Mouse (Mus musculus) heart, embryonic 13.5 days (tissue): ENCODE data around the gene Rps18. TPM values are rescaled to one million over a fixed set of nuclear protein-coding genes. Genes with fewer than 3 reads are reported as not detected.
"Not testable (repeated sequence)": the region's sequence is repeated elsewhere in the genome, so short reads cannot be mapped to it uniquely, and the experiment has no call there.

Experiments
- ATAC-seq: fragments of 200-750 bp; cut with Nextera tagmentation; 2 replicates; pipeline ENCODE4 v1.8.0; 2017; ENCODE audit warnings: moderate TSS enrichment; ENCODE audit not compliant: insufficient number of reproducible peaks, low FRiP score, low TSS enrichment; ENCODE audit errors: extremely low read depth
- H3K27ac ChIP-seq: fragments of 300-500 bp; sonication (generic); replicated peaks from 2 replicates; pipeline ENCODE4 v1.5.1; 2015; ENCODE audit warnings: moderate library complexity, mild to moderate bottlenecking, inconsistent platforms
- H3K27me3 ChIP-seq: fragments of 300-500 bp; sonication (generic); replicated peaks from 2 replicates; pipeline ENCODE4 v1.6.1; 2015; ENCODE audit warnings: mild to moderate bottlenecking, inconsistent platforms
- H3K36me3 ChIP-seq: fragments of 300-500 bp; sonication (generic); 2 replicates; pipeline ENCODE4 v1.6.1; 2015; ENCODE audit warnings: mild to moderate bottlenecking, inconsistent platforms
- H3K4me1 ChIP-seq: fragments of 300-500 bp; sonication (generic); 2 replicates; pipeline ENCODE4 v1.6.1; 2015; ENCODE audit warnings: inconsistent platforms
- H3K4me2 ChIP-seq: fragments of 300-500 bp; sonication (generic); 2 replicates; pipeline ENCODE4 v1.6.1; 2015; ENCODE audit warnings: inconsistent platforms, mild to moderate bottlenecking, moderate library complexity
- H3K4me3 ChIP-seq: fragments of 300-500 bp; sonication (generic); 2 replicates; pipeline ENCODE4 v1.5.1; 2015; ENCODE audit warnings: moderate library complexity, mild to moderate bottlenecking, inconsistent platforms
- H3K9ac ChIP-seq: fragments of 300-500 bp; sonication (generic); 2 replicates; pipeline ENCODE4 v1.6.1; 2015; ENCODE audit warnings: inconsistent platforms, mild to moderate bottlenecking, moderate library complexity
- H3K9me3 ChIP-seq: fragments of 300-500 bp; sonication (generic); 2 replicates; pipeline ENCODE4 v1.6.1; 2016; ENCODE audit warnings: inconsistent platforms
- WGBS: fragments of 180-500 bp; shearing (Covaris S2); methylation state at CpG from one replicate; pipeline ENCODE4 v1.1.7; 2015; ENCODE audit warnings: mixed read lengths; 5-methylcytosine and 5-hydroxymethylcytosine counted together
- polyA plus RNA-seq: library from polyadenylated mRNA; unstranded; fragments of >200 nt; fragmentation: Nextera tagmentation; extraction: Ambion mirVana; gene quantifications from 2 replicates; pipeline ENCODE4 v1.2.1, GENCODE M21; 2015

Rps18 gene
- 923 and 1,093 TPM in 2 replicates for polyA plus RNA-seq

- H3K27me3 ChIP-seq, result no peaks in the 10 kb centered on the region
- peaks cover 61% of the 10 kb centered on the region for H3K36me3 ChIP-seq
- no peaks in the 10 kb centered on the region for H3K9me3 ChIP-seq
- H3K4me2 ChIP-seq, result peak within 1 kb of the TSS; percentile 99
- H3K4me3 ChIP-seq, result peak within 1 kb of the TSS; percentile 76
- WGBS, result under 1% methylated on average over 50 of the region's 50 CpGs
- H3K4me1 ChIP-seq, result peaks cover 46% of the 10 kb centered on the region
- ATAC-seq, result peak; percentile 85
- peak within 1 kb of the TSS; percentile 92 for H3K27ac ChIP-seq
- peak within 1 kb of the TSS; percentile 93 for H3K9ac ChIP-seq
Measured at GRCm38 (mm10) chr17:33955555-33956214, at the start of gene Rps18, which contains the start of gene Vps52. TSS of gene Rps18 (minus strand) at chr17:33956001. TSS of gene Vps52 (plus strand) at chr17:33955812.

- Histone ChIP-seq H3K4me1 (peaks cover 10% of the 10 kb centered on the region), H3K27me3 (peaks cover 59% of the 10 kb centered on the region), H3K4me2 (no peak overlapping the region), H3K36me3 (no peaks in the 10 kb centered on the region), H3K4me3 (no peak overlapping the region), H3K27ac (no peak overlapping the region), H3K9ac (no peak overlapping the region), H3K9me3 (0 out of 2 replicates have a peak, but pooled peaks cover 3% of the 10 kb centered on the region)
- 2% methylated on average over 5 of the region's 5 CpGs for WGBS
- ATAC-seq, result no peak
Measured at GRCm38 (mm10) chr17:34003426-34003825, 47.6 kb upstream of the Rps18 start.

GRCm38 (mm10) chr17:34000796-34001195, 45.0 kb upstream of the Rps18 start:
- Histone ChIP-seq H3K4me3 (0 out of 2 replicates have a peak overlapping the region, but pooled peaks have one; percentile 71), H3K4me1 (peaks cover 10% of the 10 kb centered on the region), H3K27me3 (peaks cover 74% of the 10 kb centered on the region), H3K4me2 (peak overlapping the region; percentile 99)
- 51% methylated on average over 2 of the region's 2 CpGs for WGBS
- not testable (repeated sequence) for H3K9ac ChIP-seq, H3K9me3 ChIP-seq, ATAC-seq, H3K27ac ChIP-seq, H3K36me3 ChIP-seq

GRCm38 (mm10) chr17:34000150-34000537, 44.3 kb upstream of the Rps18 start, which contains the start of gene H2-K1:
TSS of gene H2-K1 (minus strand) at chr17:34000347.
- WGBS, result under 1% methylated on average over 30 of the region's 30 CpGs
- Histone ChIP-seq H3K4me3 (peak within 1 kb of the TSS; percentile 71), H3K36me3 (no peaks in the 10 kb centered on the region), H3K4me2 (peak within 1 kb of the TSS; percentile 99), H3K9ac (peak within 1 kb of the TSS; percentile 78), H3K9me3 (no peaks in the 10 kb centered on the region), H3K27me3 (peaks cover 68% of the 10 kb centered on the region), H3K4me1 (peaks cover 10% of the 10 kb centered on the region), H3K27ac (no peak within 1 kb of the TSS)
- ATAC-seq, result peak; percentile 58

GRCm38 (mm10) chr17:33999341-34000149, 43.7 kb upstream of the Rps18 start:
- Histone ChIP-seq H3K4me3 (peak overlapping the region; percentile 71), H3K4me2 (peak overlapping the region; percentile 99), H3K27ac (no peak overlapping the region), H3K9me3 (no peaks in the 10 kb centered on the region), H3K4me1 (peaks cover 10% of the 10 kb centered on the region), H3K27me3 (peaks cover 68% of the 10 kb centered on the region), H3K36me3 (no peaks in the 10 kb centered on the region), H3K9ac (peak overlapping the region; percentile 78)
- 2% methylated on average over 87 of the region's 87 CpGs for WGBS
- no peak for ATAC-seq

- Histone ChIP-seq H3K27me3 (peaks cover 67% of the 10 kb centered on the region), H3K4me1 (peaks cover 10% of the 10 kb centered on the region)
- not testable (repeated sequence) for H3K9ac ChIP-seq, H3K27ac ChIP-seq, H3K36me3 ChIP-seq, H3K4me3 ChIP-seq, ATAC-seq, H3K4me2 ChIP-seq, H3K9me3 ChIP-seq
- 38% methylated on average over 5 of the region's 5 CpGs for WGBS
Measured at GRCm38 (mm10) chr17:33998697-33999096, 42.9 kb upstream of the Rps18 start.

- not testable (repeated sequence) for H3K9ac ChIP-seq, H3K27ac ChIP-seq, H3K4me3 ChIP-seq, H3K4me2 ChIP-seq, ATAC-seq, H3K36me3 ChIP-seq, H3K9me3 ChIP-seq
- H3K4me1 ChIP-seq, result peaks cover 10% of the 10 kb centered on the region
- H3K27me3 ChIP-seq, result peaks cover 68% of the 10 kb centered on the region
- WGBS, result 78% methylated on average over 2 of the region's 2 CpGs
Measured at GRCm38 (mm10) chr17:33997025-33997424, 41.2 kb upstream of the Rps18 start.

GRCm38 (mm10) chr17:33995651-33996050, 39.9 kb upstream of the Rps18 start:
- Histone ChIP-seq H3K4me1 (peaks cover 10% of the 10 kb centered on the region), H3K36me3 (no peaks in the 10 kb centered on the region), H3K27ac (no peak overlapping the region), H3K4me3 (no peak overlapping the region), H3K9ac (no peak overlapping the region), H3K9me3 (no peaks in the 10 kb centered on the region), H3K4me2 (no peak overlapping the region), H3K27me3 (peaks cover 54% of the 10 kb centered on the region)
- 37% methylated on average over 3 of the region's 3 CpGs for WGBS
- ATAC-seq, result no peak

- WGBS, result 78% methylated on average over 8 of the region's 8 CpGs
- no peaks in the 10 kb centered on the region for H3K9me3 ChIP-seq
- no peak overlapping the region for H3K27ac ChIP-seq
- no peak overlapping the region for H3K9ac ChIP-seq
- H3K4me1 ChIP-seq, result peaks cover 4% of the 10 kb centered on the region
- no peaks in the 10 kb centered on the region for H3K36me3 ChIP-seq
- H3K4me2 ChIP-seq, result no peak overlapping the region
- peaks cover 51% of the 10 kb centered on the region for H3K27me3 ChIP-seq
- no peak for ATAC-seq
- no peak overlapping the region for H3K4me3 ChIP-seq
Measured at GRCm38 (mm10) chr17:33994959-33995358, 39.2 kb upstream of the Rps18 start.

GRCm38 (mm10) chr17:33991788-33992664, 36.2 kb upstream of the Rps18 start:
- H3K9me3 ChIP-seq, result no peaks in the 10 kb centered on the region
- no peak overlapping the region for H3K27ac ChIP-seq
- no peak overlapping the region for H3K9ac ChIP-seq
- no peaks in the 10 kb centered on the region for H3K36me3 ChIP-seq
- no peak overlapping the region for H3K4me3 ChIP-seq
- 31% methylated on average over 10 of the region's 10 CpGs for WGBS
- no peaks in the 10 kb centered on the region for H3K4me1 ChIP-seq
- H3K27me3 ChIP-seq, result peaks cover 49% of the 10 kb centered on the region
- ATAC-seq, result no peak; the same call in 1 of the 2 replicates
- no peak overlapping the region for H3K4me2 ChIP-seq

GRCm38 (mm10) chr17:33982136-33982535, 26.3 kb upstream of the Rps18 start:
- not testable (repeated sequence) for ATAC-seq, H3K36me3 ChIP-seq, H3K9me3 ChIP-seq, H3K27ac ChIP-seq, H3K9ac ChIP-seq
- Histone ChIP-seq H3K4me1 (peaks cover 31% of the 10 kb centered on the region), H3K4me2 (peak overlapping the region; percentile 78), H3K4me3 (peak overlapping the region; percentile 56), H3K27me3 (peaks cover 41% of the 10 kb centered on the region)
- WGBS, result 4% methylated on average over 8 of the region's 8 CpGs
